Mouse (Mus musculus) liver, embryonic 11.5 days (tissue): Measurements from ENCODE around the gene Kansl1. TPM values are rescaled to one million over a fixed set of nuclear protein-coding genes. Genes with fewer than 3 reads are reported as not detected.

Source experiments
- ATAC-seq: fragments of 200-750 bp; cut with Nextera tagmentation; replicated peaks from 2 replicates; pipeline ENCODE4 v1.8.0; 2017; ENCODE audit warnings: moderate number of reproducible peaks, mild to moderate bottlenecking, moderate TSS enrichment, moderate library complexity; ENCODE audit not compliant: low FRiP score
- DNase-seq: peaks from one replicate; pipeline ENCODE4 v3.0.0-alpha.2; 2017; ENCODE audit warnings: low spot score
- H3K27ac ChIP-seq: fragments of 300-500 bp; sonication (generic); 2 replicates; pipeline ENCODE4 v1.5.1; 2014; ENCODE audit warnings: mild to moderate bottlenecking, low read depth, low read length, control low read depth
- H3K27me3 ChIP-seq: fragments of 300-500 bp; sonication (generic); replicated peaks from 2 replicates; pipeline ENCODE4 v1.6.1; 2014; ENCODE audit warnings: low read length, mixed read lengths; ENCODE audit not compliant: control insufficient read depth, insufficient read depth
- H3K36me3 ChIP-seq: fragments of 300-500 bp; sonication (generic); 2 replicates; pipeline ENCODE4 v1.6.1; 2014; ENCODE audit warnings: mild to moderate bottlenecking, low read length, moderate library complexity, mixed read lengths; ENCODE audit not compliant: control insufficient read depth, insufficient read depth
- H3K4me1 ChIP-seq: fragments of 300-500 bp; sonication (generic); replicated peaks from 2 replicates; pipeline ENCODE4 v1.6.1; 2014; ENCODE audit warnings: low read length, mixed read lengths; ENCODE audit not compliant: control insufficient read depth, insufficient read depth
- H3K4me2 ChIP-seq: fragments of 300-500 bp; sonication (generic); 2 replicates; pipeline ENCODE4 v1.6.1; 2014; ENCODE audit warnings: mild to moderate bottlenecking, control low read depth, moderate library complexity
- H3K4me3 ChIP-seq: fragments of 300-500 bp; sonication (generic); 2 replicates; pipeline ENCODE4 v1.5.1; 2014; ENCODE audit warnings: low read depth, low read length, control low read depth
- H3K9ac ChIP-seq: fragments of 300-500 bp; sonication (generic); 2 replicates; pipeline ENCODE4 v1.6.1; 2014; ENCODE audit warnings: low read depth, low read length, control low read depth
- H3K9me3 ChIP-seq: fragments of 300-500 bp; sonication (generic); 2 replicates; pipeline ENCODE4 v1.6.1; 2016; ENCODE audit warnings: low read length, inconsistent platforms, mixed read lengths; ENCODE audit not compliant: control insufficient read depth
- WGBS: fragments of 180-500 bp; shearing (Covaris S2); extraction: QIAGEN DNeasy Blood & Tissue Kit; methylation state at CpG from one replicate; pipeline ENCODE4 v1.1.7; 2014; 5-methylcytosine and 5-hydroxymethylcytosine counted together
- polyA plus RNA-seq: library from polyadenylated mRNA; unstranded; fragments of >200 nt; fragmentation: Nextera tagmentation; extraction: Ambion mirVana; gene quantifications from 2 replicates; pipeline ENCODE4 v1.2.1, GENCODE M21; 2014

Gene Kansl1
- polyA plus RNA-seq, 1 experiment from 2014 or later, result 18.2 TPM

DNA sequence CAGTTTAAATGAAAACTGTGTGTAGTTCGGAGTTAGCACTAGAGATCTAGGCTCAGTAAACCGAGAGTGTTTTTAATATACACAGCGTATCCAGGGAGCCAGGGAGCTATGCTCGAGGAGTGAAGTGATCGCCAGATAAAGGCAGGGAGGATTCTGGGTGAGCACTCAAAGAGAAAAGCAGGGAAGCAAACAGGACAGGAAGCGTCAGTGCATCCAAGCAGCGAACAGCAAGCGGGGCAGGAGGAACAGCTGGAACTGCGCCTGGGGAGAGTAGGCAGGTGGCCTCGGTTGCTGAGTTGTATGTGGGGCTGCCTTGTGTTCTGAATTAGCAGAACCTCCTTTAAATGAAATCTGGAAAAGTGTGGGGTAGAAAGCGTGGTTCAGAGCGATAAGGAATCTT is 166.0 kb downstream of the Kansl1 start:
- Histone ChIP-seq H3K4me3 (no peak overlapping the region), H3K9ac (no peak overlapping the region), H3K27me3 (no peaks in the 10 kb centered on the region), H3K36me3 (no peaks in the 10 kb centered on the region), H3K27ac (no peak overlapping the region), H3K9me3 (no peaks in the 10 kb centered on the region), H3K4me1 (peaks cover 10% of the 10 kb centered on the region; the same call in 1 of the 2 replicates), H3K4me2 (no peak overlapping the region)
- WGBS, result 56% methylated on average over 12 of the region's 12 CpGs
- ATAC-seq (no peak), DNase-seq (no peak)

DNA sequence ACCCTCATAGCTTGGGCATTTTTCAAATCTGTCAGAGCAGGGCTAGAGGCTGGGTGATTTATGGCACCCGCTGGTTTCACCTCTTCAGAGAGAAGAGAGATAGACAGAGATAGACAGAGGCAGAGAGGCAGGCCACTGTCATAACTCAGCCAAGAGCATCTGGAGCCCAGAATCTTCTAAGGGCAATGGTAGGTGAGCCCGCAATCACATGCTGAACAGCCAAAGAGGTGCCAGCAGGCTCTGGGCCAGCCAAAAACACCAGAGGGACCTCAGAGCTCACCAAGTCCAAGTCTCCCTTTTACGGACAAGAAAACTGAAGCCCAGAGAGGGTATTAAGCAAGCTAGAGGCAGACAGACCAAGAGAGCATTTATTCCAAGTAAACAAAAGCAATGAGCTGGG is 171.0 kb downstream of the Kansl1 start:
- Histone ChIP-seq H3K27ac (no peak overlapping the region), H3K9me3 (no peaks in the 10 kb centered on the region), H3K27me3 (no peaks in the 10 kb centered on the region), H3K36me3 (no peaks in the 10 kb centered on the region), H3K4me1 (peaks cover 34% of the 10 kb centered on the region), H3K4me3 (no peak overlapping the region), H3K4me2 (no peak overlapping the region), H3K9ac (no peak overlapping the region)
- ATAC-seq, result no peak
- no peak for DNase-seq
- 83% methylated on average over 3 of the region's 3 CpGs for WGBS

DNA sequence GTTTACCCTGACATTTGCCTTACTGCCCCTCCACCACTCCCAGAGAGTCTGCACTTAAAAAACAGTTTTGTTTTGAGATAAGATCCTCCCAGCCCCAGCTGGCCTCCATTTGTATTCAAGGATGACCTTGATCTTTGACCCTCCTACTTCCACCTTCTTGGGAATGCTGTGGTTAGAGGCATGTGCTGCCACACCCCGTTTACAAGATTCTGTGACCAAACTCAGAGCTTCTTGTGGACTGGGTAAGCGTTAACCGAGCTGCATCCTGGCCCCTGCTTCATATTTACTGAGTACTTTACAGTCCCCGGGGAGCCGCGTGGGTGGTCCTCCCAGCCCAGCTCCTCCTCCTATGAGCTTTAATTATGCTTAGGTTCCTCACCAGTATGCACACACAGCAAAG is 173.0 kb downstream of the Kansl1 start:
- Histone ChIP-seq H3K27me3 (no peaks in the 10 kb centered on the region), H3K4me1 (peaks cover 37% of the 10 kb centered on the region), H3K4me2 (peak overlapping the region; percentile 36; the same call in 1 of the 2 replicates), H3K9me3 (no peaks in the 10 kb centered on the region), H3K27ac (peak overlapping the region; percentile 45; the same call in 1 of the 2 replicates), H3K36me3 (no peaks in the 10 kb centered on the region), H3K4me3 (no peak overlapping the region), H3K9ac (peak overlapping the region; percentile 28; the same call in 1 of the 2 replicates)
- no peak for ATAC-seq
- DNase-seq, result no peak
- 18% methylated on average over 6 of the region's 6 CpGs for WGBS

DNA sequence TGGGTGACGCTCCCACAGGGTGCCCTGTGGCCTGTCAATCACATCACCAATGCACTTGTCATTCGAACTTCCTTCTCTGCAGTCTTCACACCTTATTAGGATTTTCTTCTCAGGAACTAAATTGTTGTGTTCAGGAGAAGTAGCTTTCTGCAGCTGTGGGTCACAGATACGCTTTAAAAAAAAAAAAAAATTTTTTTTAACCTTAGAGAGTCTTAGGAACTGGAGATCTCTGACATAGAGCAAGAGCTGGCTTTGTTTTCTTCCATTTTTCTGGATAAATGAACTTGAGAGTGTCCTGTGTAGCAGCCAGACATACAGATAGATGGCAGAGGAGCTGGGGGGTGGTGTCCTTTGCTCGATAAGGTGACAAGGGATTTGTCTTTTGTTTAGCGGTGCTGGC is 173.5 kb downstream of the Kansl1 start:
- peaks cover 37% of the 10 kb centered on the region for H3K4me1 ChIP-seq
- no peaks in the 10 kb centered on the region for H3K27me3 ChIP-seq
- no peaks in the 10 kb centered on the region for H3K9me3 ChIP-seq
- peak overlapping the region; percentile 36; the same call in 1 of the 2 replicates for H3K4me2 ChIP-seq
- 43% methylated on average over 5 of the region's 5 CpGs for WGBS
- no peak overlapping the region for H3K9ac ChIP-seq
- no peak for ATAC-seq
- H3K4me3 ChIP-seq, result no peak overlapping the region
- peak overlapping the region; percentile 45 for H3K27ac ChIP-seq
- no peak for DNase-seq
- H3K36me3 ChIP-seq, result no peaks in the 10 kb centered on the region

DNA sequence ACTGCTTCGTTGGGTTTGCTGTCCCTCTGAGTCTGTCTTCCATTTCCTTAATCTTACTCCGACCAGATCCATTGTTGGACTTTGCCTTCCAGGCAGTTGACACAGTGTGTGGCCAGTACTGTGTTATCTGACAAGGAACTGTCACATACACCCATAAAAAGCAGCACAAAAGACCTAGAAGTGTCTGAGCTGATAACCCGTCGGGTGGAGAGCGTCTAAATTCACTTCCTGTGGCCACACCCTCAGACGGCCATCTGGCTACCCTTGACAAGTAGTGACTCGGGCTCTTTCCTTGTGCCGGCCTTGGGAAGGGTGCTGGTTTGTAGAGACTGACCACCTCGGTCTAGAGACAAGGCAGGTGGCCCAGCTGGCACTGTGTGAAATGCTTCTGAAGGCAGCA is 175.4 kb downstream of the Kansl1 start:
- WGBS, result 31% methylated on average over 9 of the region's 9 CpGs
- DNase-seq (no peak), ATAC-seq (peak; percentile 91)
- Histone ChIP-seq H3K36me3 (no peaks in the 10 kb centered on the region), H3K27ac (peak overlapping the region; percentile 92), H3K9ac (no peak overlapping the region), H3K4me2 (peak overlapping the region; percentile 46), H3K9me3 (no peaks in the 10 kb centered on the region), H3K27me3 (no peaks in the 10 kb centered on the region), H3K4me1 (peaks cover 40% of the 10 kb centered on the region), H3K4me3 (no peak overlapping the region)

DNA sequence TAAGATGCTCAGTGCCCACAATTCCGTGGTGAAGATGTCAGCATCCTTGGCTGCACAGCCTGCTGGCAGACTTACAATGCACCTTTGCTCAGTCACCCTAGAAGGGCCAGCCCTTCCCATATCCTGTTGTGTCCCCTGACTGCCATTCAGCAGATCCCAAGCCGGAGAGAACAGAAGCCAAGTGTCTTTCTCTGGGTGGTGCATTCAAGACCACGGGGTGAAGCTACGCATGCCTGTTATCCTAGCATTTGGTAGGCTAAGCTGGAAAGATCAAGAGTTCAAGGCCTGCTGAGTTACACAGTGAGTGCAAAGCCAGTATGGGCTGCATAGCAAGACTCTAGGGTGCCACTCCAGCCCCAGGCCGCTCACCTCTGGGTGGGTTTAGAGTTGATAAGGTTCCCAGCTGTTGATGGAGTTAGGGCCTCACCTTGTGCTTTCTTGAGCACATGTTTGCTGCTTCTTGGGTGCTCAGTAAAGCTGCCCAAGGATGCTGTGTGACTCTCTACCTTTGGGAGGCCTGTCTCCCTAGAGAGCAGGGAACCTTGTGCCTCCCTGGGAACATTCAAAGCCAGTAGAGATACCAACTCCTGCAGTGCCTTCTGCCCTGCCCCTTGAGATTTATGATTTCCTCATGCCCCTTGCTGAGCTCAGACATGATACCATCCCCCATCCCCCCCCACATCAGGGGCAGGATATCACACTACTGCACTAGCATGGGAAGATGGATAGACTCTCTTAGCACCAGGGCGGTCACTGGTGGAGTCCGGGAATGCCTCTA is 176.0 kb downstream of the Kansl1 start:
- no peak overlapping the region for H3K4me3 ChIP-seq
- ATAC-seq, result peak; percentile 30
- peak overlapping the region; percentile 92 for H3K27ac ChIP-seq
- no peaks in the 10 kb centered on the region for H3K36me3 ChIP-seq
- H3K27me3 ChIP-seq, result no peaks in the 10 kb centered on the region
- H3K9ac ChIP-seq, result peak overlapping the region; percentile 34
- H3K4me1 ChIP-seq, result peaks cover 40% of the 10 kb centered on the region
- peak overlapping the region; percentile 46 for H3K4me2 ChIP-seq
- no peak for DNase-seq
- WGBS, result 61% methylated on average over 7 of the region's 7 CpGs
- no peaks in the 10 kb centered on the region for H3K9me3 ChIP-seq

DNA sequence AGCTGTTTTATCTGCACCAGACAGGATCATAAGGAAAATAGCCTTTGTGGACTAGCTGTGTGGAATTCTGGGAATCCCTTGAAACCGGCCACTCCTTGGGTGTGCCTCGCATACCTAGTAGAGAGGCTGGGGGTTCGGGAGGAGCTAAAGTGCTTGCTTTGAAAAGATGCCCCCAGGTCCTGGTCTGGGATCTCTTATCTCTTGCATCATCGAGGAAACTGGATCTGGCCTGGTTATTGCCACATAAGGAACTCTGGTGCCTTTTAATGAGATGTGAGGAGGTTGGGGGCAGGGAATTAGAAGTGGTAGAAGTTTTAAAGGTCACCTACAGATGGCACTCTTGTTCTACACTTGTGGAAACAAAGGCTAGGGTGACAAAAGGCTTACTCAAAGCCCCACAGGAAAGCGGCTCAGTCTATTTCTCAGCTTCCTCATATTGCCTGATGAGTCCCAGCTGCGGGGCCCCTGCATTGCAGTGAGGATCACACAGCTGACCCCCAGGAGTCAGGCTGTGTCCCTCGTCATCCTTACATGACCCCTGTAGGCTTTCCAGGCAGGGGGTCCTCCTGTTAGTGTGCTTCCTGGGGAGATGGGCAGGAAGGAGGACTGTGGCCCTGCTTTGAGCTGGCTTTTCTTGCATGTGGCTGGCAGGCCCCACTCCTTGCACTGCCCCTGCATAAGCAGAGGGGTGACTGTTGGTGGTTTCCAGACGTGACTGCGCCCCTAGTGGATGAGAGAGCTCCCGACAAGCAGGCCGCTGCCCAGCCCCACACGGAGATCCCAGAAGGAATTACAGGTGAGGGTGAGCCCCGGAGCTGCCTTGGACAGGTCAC is 179.2 kb downstream of the Kansl1 start:
- H3K4me1 ChIP-seq, result peaks cover 26% of the 10 kb centered on the region
- H3K9me3 ChIP-seq, result no peaks in the 10 kb centered on the region
- H3K27ac ChIP-seq, result peak overlapping the region; percentile 60; the same call in 1 of the 2 replicates
- H3K4me3 ChIP-seq, result 0 out of 2 replicates have a peak overlapping the region, but pooled peaks have one; percentile 25
- H3K36me3 ChIP-seq, result no peaks in the 10 kb centered on the region
- DNase-seq, result peak; percentile 72
- 25% methylated on average over 13 of the region's 13 CpGs for WGBS
- peak; percentile 35 for ATAC-seq
- peak overlapping the region; percentile 52 for H3K4me2 ChIP-seq
- peak overlapping the region; percentile 49 for H3K9ac ChIP-seq
- H3K27me3 ChIP-seq, result no peaks in the 10 kb centered on the region

DNA sequence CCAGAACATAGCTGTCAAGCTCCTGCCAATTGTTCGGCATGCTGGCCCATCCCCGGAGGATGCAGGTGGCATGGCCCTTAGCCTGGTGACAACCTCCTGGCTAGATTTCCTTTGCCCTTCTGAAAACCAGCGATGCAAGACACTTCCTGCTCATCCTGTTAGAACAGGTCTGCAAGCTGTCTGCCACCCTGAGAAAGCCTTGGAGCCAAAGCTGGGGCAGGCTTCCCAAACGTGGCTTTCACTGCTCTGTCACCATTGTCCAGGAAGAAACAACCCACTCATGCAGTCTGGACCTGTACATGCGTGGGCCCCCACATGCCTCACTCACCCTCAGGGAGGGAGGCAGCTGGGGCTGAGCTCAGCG is 179.8 kb downstream of the Kansl1 start:
- DNase-seq, result no peak
- H3K9me3 ChIP-seq, result no peaks in the 10 kb centered on the region
- peaks cover 22% of the 10 kb centered on the region for H3K4me1 ChIP-seq
- no peaks in the 10 kb centered on the region for H3K36me3 ChIP-seq
- no peak overlapping the region for H3K4me2 ChIP-seq
- no peak for ATAC-seq
- no peak overlapping the region for H3K4me3 ChIP-seq
- 57% methylated on average over 6 of the region's 6 CpGs for WGBS
- no peaks in the 10 kb centered on the region for H3K27me3 ChIP-seq
- H3K27ac ChIP-seq, result no peak overlapping the region
- H3K9ac ChIP-seq, result no peak overlapping the region
